Mouse (Mus musculus): ENCODE measurements around the gene Eef2kmt. TPM values are rescaled to one million over a fixed set of nuclear protein-coding genes. Genes with fewer than 3 reads are reported as not detected.

Gene Eef2kmt
- total and polyA plus RNA-seq, 3 experiments, result 6.9 to 27.9 (median 8.2) TPM

DNA sequence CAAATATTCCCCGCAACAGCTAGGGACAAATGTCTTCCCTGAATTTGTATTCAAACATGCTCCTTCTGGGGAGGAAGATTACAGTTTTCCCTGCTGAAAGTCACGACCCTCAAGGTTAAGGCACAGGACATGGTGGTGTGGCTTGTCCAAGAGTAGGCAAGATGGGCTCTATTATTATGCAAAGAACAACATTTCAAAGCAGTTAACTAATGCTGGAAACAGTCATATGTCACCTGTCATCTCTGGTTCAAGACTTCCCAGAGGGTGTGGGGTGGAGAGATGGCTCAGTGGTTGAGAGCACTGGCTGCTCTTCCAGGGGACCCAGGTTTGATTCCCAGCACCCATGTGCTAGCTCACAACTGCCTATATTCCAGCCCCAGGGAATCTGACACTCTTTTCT, 3.5 kb downstream of the Eef2kmt start:
- DNase-seq, result no peak
- 89% methylated on average over 2 of the region's 2 CpGs for WGBS
- TF ChIP-seq EP300 (IDR thresholded peaks at IDR 0.05; ENCODE audit: insufficient read depth, low read depth, low read length), result no peak
- no peak for TF ChIP-seq POLR2A (IDR thresholded peaks at IDR 0.05; ENCODE audit: insufficient read depth, low read depth, low read length)
- no peak for TF ChIP-seq CTCF (IDR thresholded peaks at IDR 0.05)
- no peaks in the 10 kb centered on the region for H3K36me3 ChIP-seq (ENCODE audit: control insufficient read depth, insufficient read depth, low read length)
- intact Hi-C loops (cut with DNase I), result loop anchor here (10.0 kb wide), 1 partner anchor 1037 kb away; the partner anchor contains the start of gene Crebbp
- H3K79me2 ChIP-seq (replicated peaks; ENCODE audit: control insufficient read depth, insufficient read depth, low read length), result no peaks in the 10 kb centered on the region
- H3K4me3 ChIP-seq, result no peak overlapping the region
- H3K27ac ChIP-seq, result no peak overlapping the region
- H3K9ac ChIP-seq (ENCODE audit: low read depth, low read length), result no peak overlapping the region
- H3K4me1 ChIP-seq (ENCODE audit: control insufficient read depth, insufficient read depth, low read length), result peaks cover 2% of the 10 kb centered on the region
- no peaks in the 10 kb centered on the region for H3K27me3 ChIP-seq (ENCODE audit: control insufficient read depth, insufficient read depth, low read length)

DNA sequence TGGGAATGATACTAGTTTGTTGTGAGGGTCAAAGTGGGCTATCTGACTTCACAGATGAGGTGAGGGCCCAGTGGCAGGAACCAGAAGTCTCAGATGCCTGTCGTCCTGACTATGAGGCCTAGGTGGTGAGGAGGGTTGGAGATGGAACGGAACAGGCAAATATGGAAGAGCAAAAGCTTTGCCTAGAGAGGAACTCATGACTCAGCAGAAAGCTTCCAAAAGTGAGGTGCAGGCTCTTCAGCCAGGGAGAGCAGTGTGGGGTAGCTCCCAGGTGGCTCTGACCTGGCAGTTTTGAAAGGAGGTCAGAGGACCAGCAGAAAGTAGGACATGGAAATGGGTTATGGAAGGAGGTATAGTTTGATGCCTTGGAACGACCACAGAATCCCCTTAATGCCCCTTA, 4.9 kb downstream of the Eef2kmt start:
- H3K79me2 ChIP-seq (replicated peaks; ENCODE audit: control insufficient read depth, insufficient read depth, low read length), result no peaks in the 10 kb centered on the region
- no peak overlapping the region for H3K9ac ChIP-seq (ENCODE audit: low read depth, low read length)
- TF ChIP-seq EP300 (IDR thresholded peaks at IDR 0.05; ENCODE audit: insufficient read depth, low read depth, low read length), result no peak
- no peak for TF ChIP-seq POLR2A (IDR thresholded peaks at IDR 0.05; ENCODE audit: insufficient read depth, low read depth, low read length)
- no peak for TF ChIP-seq CTCF (IDR thresholded peaks at IDR 0.05)
- intact Hi-C loops (cut with DNase I), result loop anchor here (10.0 kb wide), 1 partner anchor 1036 kb away; the partner anchor contains the start of gene Crebbp
- 88% methylated on average over 3 of the region's 3 CpGs for WGBS
- H3K27me3 ChIP-seq (ENCODE audit: control insufficient read depth, insufficient read depth, low read length), result no peaks in the 10 kb centered on the region
- no peak for DNase-seq
- no peaks in the 10 kb centered on the region for H3K36me3 ChIP-seq (ENCODE audit: control insufficient read depth, insufficient read depth, low read length)
- no peak overlapping the region for H3K27ac ChIP-seq
- peaks cover 2% of the 10 kb centered on the region for H3K4me1 ChIP-seq (ENCODE audit: control insufficient read depth, insufficient read depth, low read length)
- no peak overlapping the region for H3K4me3 ChIP-seq

DNA sequence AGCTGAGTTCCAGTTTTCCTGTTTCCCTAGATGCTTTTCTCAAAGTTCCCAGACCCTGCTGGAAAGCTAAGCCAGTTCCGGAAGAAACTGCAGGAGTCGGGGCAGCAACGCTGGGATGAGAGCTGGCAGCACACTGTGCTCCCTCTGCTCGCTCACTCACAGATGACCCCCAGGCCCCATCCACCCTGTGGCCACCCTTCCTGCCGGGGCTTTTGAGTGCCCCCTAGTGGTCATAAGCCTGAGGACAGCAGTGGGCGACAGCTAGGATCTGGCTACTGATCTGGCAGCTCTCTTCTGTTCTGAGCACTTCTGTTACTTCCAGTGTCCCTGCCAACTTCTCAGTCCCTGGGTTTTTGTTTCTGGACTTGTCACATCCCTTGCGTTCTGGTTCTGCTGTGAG, 11.4 kb downstream of the Eef2kmt start:
- H3K79me2 ChIP-seq (replicated peaks; ENCODE audit: control insufficient read depth, insufficient read depth, low read length), result no peaks in the 10 kb centered on the region
- no peak overlapping the region for H3K4me3 ChIP-seq
- H3K4me1 ChIP-seq (ENCODE audit: control insufficient read depth, insufficient read depth, low read length), result no peaks in the 10 kb centered on the region
- whole genome bisulfite sequencing, result 25% methylated on average over 7 of the region's 7 CpGs
- H3K27me3 ChIP-seq (ENCODE audit: control insufficient read depth, insufficient read depth, low read length), result no peaks in the 10 kb centered on the region
- intact Hi-C loops (cut with DNase I), result loop anchor here (1.0 kb wide), 1 partner anchor 42 kb away; no protein-coding TSS in a partner anchor
- TF ChIP-seq CTCF (IDR thresholded peaks at IDR 0.05) (0 out of 2 replicates have a peak, but pooled peaks have one; percentile 99), EP300 (IDR thresholded peaks at IDR 0.05; ENCODE audit: insufficient read depth, low read depth, low read length) (no peak)
- H3K27ac ChIP-seq, result no peak overlapping the region
- H3K36me3 ChIP-seq (ENCODE audit: control insufficient read depth, insufficient read depth, low read length), result no peaks in the 10 kb centered on the region
- no peak overlapping the region for H3K9ac ChIP-seq (ENCODE audit: low read depth, low read length)
- peak; percentile 71 to 79 for DNase-seq

DNA sequence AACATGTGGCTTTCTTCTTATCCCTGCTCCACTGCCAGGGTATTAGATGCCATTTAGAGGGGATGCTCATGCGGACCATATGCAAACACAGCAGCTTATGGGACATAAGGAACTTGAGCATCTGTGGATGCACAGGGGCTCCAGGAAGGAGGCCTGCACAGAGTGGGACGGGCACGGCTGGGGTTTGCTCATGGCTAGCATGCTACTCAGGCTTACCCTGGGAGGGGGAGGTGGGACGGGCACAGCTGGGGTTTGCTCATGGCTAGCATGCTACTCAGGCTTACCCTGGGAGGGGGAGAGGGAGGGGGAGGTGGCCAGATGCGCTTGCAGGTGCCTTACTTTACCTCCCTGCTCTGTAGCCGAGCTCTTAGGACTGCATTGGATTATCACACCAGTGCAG, 12.9 kb downstream of the Eef2kmt start:
- TF ChIP-seq POLR2A (IDR thresholded peaks at IDR 0.05; ENCODE audit: insufficient read depth, low read depth, low read length) (no peak), CTCF (IDR thresholded peaks at IDR 0.05) (no peak), EP300 (IDR thresholded peaks at IDR 0.05; ENCODE audit: insufficient read depth, low read depth, low read length) (no peak)
- WGBS, result 89% methylated on average over 6 of the region's 6 CpGs
- intact Hi-C loops (cut with DNase I), result no loop called here
- Histone ChIP-seq H3K9ac (ENCODE audit: low read depth, low read length) (no peak overlapping the region), H3K4me1 (ENCODE audit: control insufficient read depth, insufficient read depth, low read length) (no peaks in the 10 kb centered on the region), H3K27ac (no peak overlapping the region), H3K4me3 (no peak overlapping the region), H3K27me3 (ENCODE audit: control insufficient read depth, insufficient read depth, low read length) (no peaks in the 10 kb centered on the region), H3K79me2 (replicated peaks; ENCODE audit: control insufficient read depth, insufficient read depth, low read length) (no peaks in the 10 kb centered on the region), H3K36me3 (ENCODE audit: control insufficient read depth, insufficient read depth, low read length) (no peaks in the 10 kb centered on the region)
- no peak for DNase-seq

DNA sequence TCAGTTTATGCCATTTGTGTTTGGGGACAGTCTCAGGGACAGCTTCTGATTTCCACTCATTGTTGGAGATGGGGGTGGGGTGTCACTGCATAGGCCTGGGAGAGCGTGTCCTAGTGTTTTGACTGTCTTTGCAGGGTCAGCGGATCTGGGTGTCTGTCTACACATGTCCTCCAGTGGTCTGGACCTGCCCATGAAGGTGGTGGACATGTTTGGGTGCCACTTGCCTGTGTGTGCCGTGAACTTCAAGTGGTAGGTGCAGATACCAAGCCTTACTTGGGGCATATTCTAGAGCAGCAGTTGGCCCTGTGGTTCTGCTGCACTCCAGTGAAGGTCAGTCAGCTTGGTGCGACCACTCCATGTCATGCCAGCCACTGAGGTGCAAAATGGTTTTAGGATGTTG, 13.4 kb downstream of the Eef2kmt start:
- Histone ChIP-seq H3K4me1 (ENCODE audit: control insufficient read depth, insufficient read depth, low read length) (no peaks in the 10 kb centered on the region), H3K27ac (no peak overlapping the region), H3K4me3 (no peak overlapping the region), H3K79me2 (replicated peaks; ENCODE audit: control insufficient read depth, insufficient read depth, low read length) (no peaks in the 10 kb centered on the region), H3K9ac (ENCODE audit: low read depth, low read length) (no peak overlapping the region), H3K36me3 (ENCODE audit: control insufficient read depth, insufficient read depth, low read length) (no peaks in the 10 kb centered on the region), H3K27me3 (ENCODE audit: control insufficient read depth, insufficient read depth, low read length) (no peaks in the 10 kb centered on the region)
- intact Hi-C loops (cut with DNase I), result no loop called here
- TF ChIP-seq CTCF (IDR thresholded peaks at IDR 0.05), result no peak
- no peak for DNase-seq
- 93% methylated on average over 4 of the region's 4 CpGs for WGBS

DNA sequence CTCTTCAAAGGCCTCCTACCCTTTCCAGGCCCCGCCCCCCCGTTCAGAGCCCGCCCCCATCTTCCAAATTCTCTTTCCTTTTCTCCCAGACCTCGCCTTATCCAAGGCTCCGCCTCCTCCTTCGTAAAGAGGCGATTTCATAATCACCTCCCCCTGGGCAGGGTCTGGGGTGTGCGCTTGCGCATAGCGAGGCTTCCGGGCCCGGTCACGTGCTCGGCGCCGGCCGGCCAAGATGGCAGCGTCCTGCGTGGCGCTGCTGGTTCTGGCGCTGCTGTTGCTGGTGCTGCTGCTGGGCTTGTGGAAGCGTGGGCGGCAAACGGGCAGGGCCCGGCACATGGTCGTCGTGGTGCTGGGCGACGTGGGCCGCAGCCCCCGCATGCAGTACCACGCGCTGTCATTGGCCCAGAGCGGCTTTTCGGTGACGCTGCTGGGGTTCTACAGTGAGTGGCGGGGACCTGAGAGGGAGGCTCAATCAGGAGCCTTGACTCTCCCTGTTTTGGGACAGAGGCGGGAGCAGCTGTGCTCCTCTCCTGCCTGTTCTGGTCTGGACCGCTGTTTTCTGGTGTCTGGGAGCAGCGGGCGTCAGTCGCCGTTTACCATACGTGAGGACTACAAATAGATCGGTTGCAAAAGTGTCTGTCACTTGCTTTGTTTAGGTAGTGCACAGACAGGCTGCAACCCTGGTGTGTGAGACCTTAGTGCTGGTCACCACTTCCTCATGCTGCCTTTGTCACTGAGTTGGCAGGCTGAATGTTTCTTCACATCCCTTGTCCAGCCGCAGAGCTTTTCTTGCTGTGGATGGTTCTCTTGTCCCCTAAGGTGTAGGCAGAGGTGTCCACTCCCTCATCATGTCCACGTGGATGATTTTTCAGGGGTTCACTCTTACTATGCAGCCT, 22.1 kb downstream of the Eef2kmt start, which contains the start of gene Alg1:
Gene Alg1 (plus strand): TSS at position 204 of the 896 bp plus-strand sequence.
- Histone ChIP-seq H3K27me3 (ENCODE audit: control insufficient read depth, insufficient read depth, low read length) (no peaks in the 10 kb centered on the region), H3K79me2 (replicated peaks; ENCODE audit: control insufficient read depth, insufficient read depth, low read length) (no peaks in the 10 kb centered on the region), H3K4me3 (peak within 1 kb of the TSS; percentile 85), H3K9ac (ENCODE audit: low read depth, low read length) (peak within 1 kb of the TSS; percentile 98), H3K4me1 (ENCODE audit: control insufficient read depth, insufficient read depth, low read length) (peaks cover 2% of the 10 kb centered on the region), H3K36me3 (ENCODE audit: control insufficient read depth, insufficient read depth, low read length) (no peaks in the 10 kb centered on the region), H3K27ac (peak within 1 kb of the TSS; percentile 72)
- 1% methylated on average over 47 of the region's 47 CpGs for WGBS
- intact Hi-C loops (cut with DNase I), result loop anchor here (2.0 kb wide), 1 partner anchor 31 kb away; no protein-coding TSS in a partner anchor
- peak; percentile 94 to 96 for DNase-seq
- TF ChIP-seq EP300 (IDR thresholded peaks at IDR 0.05; ENCODE audit: insufficient read depth, low read depth, low read length), result peak; percentile 71; the same call in 1 of the 2 replicates
- TF ChIP-seq CTCF (IDR thresholded peaks at IDR 0.05), result no peak
- peak; percentile 99 for TF ChIP-seq POLR2A (IDR thresholded peaks at IDR 0.05; ENCODE audit: insufficient read depth, low read depth, low read length)

All from heart, adult 2 months (tissue).